Mouse (Mus musculus): Measurements from ENCODE around the gene Vps26a. TPM values are rescaled to one million over a fixed set of nuclear protein-coding genes. Genes with fewer than 3 reads are reported as not detected.

The Vps26a gene
- polyA plus RNA-seq, 1 experiment: 5.6 TPM

DNA sequence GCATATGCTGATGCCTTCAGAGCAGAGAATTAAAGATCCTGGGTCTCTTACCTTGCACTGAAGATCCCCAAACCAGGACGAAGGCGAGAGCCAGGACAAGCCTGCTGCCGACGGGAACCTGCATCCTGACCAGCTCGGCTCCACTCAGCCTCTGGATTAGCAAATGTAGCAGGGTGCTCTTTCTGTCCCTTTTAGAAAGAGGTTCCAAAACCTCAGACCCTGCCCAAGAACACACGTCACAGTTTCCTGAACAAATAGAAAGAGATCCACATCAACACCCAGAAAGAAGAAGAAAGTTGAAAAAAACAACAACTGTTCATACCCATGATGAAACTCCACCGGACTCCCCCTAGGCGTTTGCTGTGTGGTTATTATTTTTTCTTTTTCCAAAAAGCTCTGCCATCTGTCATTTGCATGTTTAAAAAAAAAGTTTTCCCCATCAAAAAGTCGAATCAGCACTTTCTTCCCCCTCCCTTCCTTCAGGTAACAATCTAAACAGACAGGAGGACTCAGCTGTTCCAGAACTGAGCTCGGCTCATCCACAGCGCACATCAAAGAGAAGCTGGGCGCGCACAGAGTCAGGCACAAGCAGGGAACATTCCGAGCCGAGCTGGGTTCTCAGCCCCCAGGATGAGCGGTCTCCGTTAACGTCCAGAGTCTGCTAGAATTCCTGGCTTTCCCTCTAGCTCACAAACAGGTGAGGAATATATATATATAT lies 21.1 kb upstream of the Vps26a start:
- WGBS: under 1% methylated on average over 18 of the region's 18 CpGs
- H3K27me3 ChIP-seq (ENCODE audit: control insufficient read depth, insufficient read depth, low read length): no peaks in the 10 kb centered on the region
- H3K36me3 ChIP-seq (ENCODE audit: control insufficient read depth, insufficient read depth, low read length): no peaks in the 10 kb centered on the region
- H3K4me3 ChIP-seq (ENCODE audit: extremely low read depth, insufficient read depth, insufficient read length): peak overlapping the region; percentile 86
- no peak for TF ChIP-seq CTCF (IDR thresholded peaks at IDR 0.05; ENCODE audit: extremely low read depth, insufficient read depth, insufficient read length, insufficient replicate concordance)
- TF ChIP-seq POLR2A (IDR thresholded peaks at IDR 0.05; ENCODE audit: low read depth, low read length): peak; percentile 97
- H3K4me1 ChIP-seq (ENCODE audit: control insufficient read depth, insufficient read depth, insufficient read length): peaks cover 14% of the 10 kb centered on the region
- peak overlapping the region; percentile 97 for H3K27ac ChIP-seq (ENCODE audit: insufficient read depth, low read length)
- DNase-seq (ENCODE audit: low read depth in 1 of 2, low spot score in 2 of 2): peak; percentile 72 to 84

DNA sequence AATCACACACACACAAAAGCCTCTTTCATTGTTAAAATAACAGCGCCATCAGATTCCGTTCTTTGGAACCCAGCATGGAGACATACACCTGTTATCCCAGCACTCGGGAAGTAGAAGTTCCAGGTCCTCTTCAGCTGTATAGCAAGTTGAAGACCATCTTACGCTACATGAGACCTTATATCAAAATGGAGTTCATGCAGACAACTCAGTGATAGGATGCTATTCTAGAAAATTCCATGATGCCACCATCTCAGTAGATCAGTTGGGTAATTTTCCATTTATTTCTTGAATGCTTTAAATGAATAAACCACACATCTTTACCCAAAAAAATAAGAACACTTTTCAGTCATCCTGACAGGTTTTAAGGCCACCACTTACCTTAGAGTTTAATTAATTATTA lies 20.5 kb upstream of the Vps26a start:
- Histone ChIP-seq H3K4me3 (ENCODE audit: extremely low read depth, insufficient read depth, insufficient read length) (peak overlapping the region; percentile 86), H3K27me3 (ENCODE audit: control insufficient read depth, insufficient read depth, low read length) (no peaks in the 10 kb centered on the region), H3K27ac (ENCODE audit: insufficient read depth, low read length) (peak overlapping the region; percentile 97), H3K4me1 (ENCODE audit: control insufficient read depth, insufficient read depth, insufficient read length) (peaks cover 15% of the 10 kb centered on the region), H3K36me3 (ENCODE audit: control insufficient read depth, insufficient read depth, low read length) (no peaks in the 10 kb centered on the region)
- DNase-seq (ENCODE audit: low read depth in 1 of 2, low spot score in 2 of 2): no peak
- WGBS: 10% methylated on average over 4 of the region's 4 CpGs
- TF ChIP-seq CTCF (IDR thresholded peaks at IDR 0.05; ENCODE audit: extremely low read depth, insufficient read depth, insufficient read length, insufficient replicate concordance): no peak
- TF ChIP-seq POLR2A (IDR thresholded peaks at IDR 0.05; ENCODE audit: low read depth, low read length): no peak

DNA sequence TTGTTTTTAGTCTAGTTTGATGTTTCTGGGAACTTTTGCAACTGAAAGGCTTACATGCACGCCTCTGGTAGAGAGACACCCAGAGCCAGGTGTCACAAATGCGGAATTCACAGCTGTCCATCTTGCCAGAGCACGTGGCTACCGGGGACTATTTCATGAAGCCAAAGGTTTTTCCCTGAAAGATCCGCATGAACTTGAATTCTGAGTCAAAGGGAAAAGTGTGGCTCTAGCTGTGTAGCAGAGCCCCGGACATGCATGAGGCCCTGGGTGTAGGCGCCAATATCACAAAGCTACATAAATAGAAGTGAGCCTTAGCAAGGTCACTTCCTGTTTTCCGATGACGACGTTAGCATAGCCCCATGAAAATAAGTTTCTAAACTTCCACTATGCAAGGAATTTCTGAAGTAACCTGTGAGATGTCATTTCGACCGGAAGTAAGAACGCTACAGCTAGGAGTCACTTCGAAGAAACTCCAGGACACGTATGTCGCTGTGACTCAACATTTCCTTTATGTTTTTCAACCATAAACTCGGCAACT lies 19.5 kb upstream of the Vps26a start:
- Histone ChIP-seq H3K27me3 (ENCODE audit: control insufficient read depth, insufficient read depth, low read length) (no peaks in the 10 kb centered on the region), H3K4me1 (ENCODE audit: control insufficient read depth, insufficient read depth, insufficient read length) (peaks cover 16% of the 10 kb centered on the region), H3K4me3 (ENCODE audit: extremely low read depth, insufficient read depth, insufficient read length) (peak overlapping the region; percentile 57), H3K36me3 (ENCODE audit: control insufficient read depth, insufficient read depth, low read length) (no peaks in the 10 kb centered on the region), H3K27ac (ENCODE audit: insufficient read depth, low read length) (peak overlapping the region; percentile 92)
- WGBS: 2% methylated on average over 17 of the region's 17 CpGs
- TF ChIP-seq POLR2A (IDR thresholded peaks at IDR 0.05; ENCODE audit: low read depth, low read length) (peak; percentile 72), CTCF (IDR thresholded peaks at IDR 0.05; ENCODE audit: extremely low read depth, insufficient read depth, insufficient read length, insufficient replicate concordance) (no peak)
- DNase-seq (ENCODE audit: low read depth in 1 of 2, low spot score in 2 of 2): peak; percentile 63 to 86

DNA sequence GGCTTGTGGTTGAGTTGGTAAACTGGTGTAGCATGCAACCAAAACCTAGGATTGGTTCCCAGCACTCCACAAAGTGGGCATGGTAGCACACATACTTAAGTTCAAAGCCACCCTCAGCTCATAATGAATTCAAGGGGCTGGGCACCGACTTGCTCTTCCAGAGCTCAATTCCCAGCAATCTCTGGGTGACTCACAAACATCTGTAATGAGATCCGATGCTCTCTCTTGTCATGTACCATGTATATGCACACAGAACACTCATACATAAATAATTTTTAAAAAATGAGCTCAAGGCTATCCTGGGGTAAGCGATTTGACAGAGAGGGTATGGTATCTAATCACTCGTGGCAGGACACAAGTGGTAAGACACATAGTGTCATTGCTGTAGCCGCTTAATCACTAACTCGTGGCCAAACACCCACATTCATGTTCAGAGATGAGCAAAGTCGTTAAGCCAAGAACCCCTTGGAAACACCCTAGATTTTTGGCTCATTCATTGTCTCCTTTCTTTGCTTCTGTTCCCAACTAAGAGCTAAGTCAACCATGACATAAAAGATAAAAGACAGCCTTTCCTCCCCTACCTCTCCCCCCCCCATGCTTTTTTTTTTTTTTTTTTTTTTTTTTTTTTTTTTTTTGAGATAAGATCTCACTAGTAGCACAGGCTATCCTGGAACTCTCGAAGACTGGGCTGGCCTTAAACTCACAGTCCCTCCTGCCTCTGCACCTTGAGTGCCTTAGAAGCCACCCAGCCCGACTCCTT lies 18.8 kb upstream of the Vps26a start:
- Histone ChIP-seq H3K36me3 (ENCODE audit: control insufficient read depth, insufficient read depth, low read length) (no peaks in the 10 kb centered on the region), H3K27ac (ENCODE audit: insufficient read depth, low read length) (peak overlapping the region; percentile 92), H3K4me3 (ENCODE audit: extremely low read depth, insufficient read depth, insufficient read length) (peak overlapping the region; percentile 57), H3K4me1 (ENCODE audit: control insufficient read depth, insufficient read depth, insufficient read length) (peaks cover 17% of the 10 kb centered on the region), H3K27me3 (ENCODE audit: control insufficient read depth, insufficient read depth, low read length) (no peaks in the 10 kb centered on the region)
- TF ChIP-seq POLR2A (IDR thresholded peaks at IDR 0.05; ENCODE audit: low read depth, low read length) (no peak), CTCF (IDR thresholded peaks at IDR 0.05; ENCODE audit: extremely low read depth, insufficient read depth, insufficient read length, insufficient replicate concordance) (no peak)
- 24% methylated on average over 9 of the region's 9 CpGs for WGBS
- DNase-seq (ENCODE audit: low read depth in 1 of 2, low spot score in 2 of 2): no peak

DNA sequence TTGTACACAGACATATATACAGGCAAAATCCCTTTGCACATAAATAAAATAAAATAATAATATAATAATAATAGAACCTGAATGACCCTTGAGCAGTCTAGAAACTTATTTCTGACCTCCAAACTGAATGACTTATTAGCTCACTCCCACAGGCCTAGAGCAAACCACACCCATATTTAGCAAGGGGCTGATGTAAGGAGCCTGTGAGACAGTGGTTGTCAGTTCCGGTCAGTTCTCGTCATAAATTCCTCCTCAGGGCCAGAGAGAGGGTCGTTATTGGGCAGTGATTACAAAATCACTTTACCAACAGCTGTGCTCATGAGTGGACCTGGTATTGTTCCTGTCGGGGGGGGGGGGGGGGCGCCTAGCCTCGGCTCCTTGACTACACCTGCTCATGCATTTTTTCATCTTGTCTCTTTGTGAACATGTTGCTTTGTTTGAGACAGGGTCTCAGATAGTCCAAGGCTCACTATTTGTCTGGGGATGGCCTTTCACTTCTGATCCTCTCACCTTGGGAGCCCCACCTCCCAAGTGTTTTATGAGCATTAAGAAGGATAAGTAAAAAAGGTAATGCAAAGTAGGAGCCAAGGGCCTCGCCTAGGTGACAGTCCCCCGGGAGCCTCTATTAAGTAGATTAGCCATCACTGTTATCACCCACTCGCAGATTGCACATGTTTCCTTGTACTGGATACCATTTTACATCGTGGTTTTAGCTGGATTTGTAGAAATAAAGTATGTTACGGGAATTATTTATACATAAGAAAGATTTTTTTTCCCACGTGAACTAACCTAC lies 17.4 kb upstream of the Vps26a start:
- peaks cover 3% of the 10 kb centered on the region; the same call in 1 of the 2 replicates for H3K36me3 ChIP-seq (ENCODE audit: control insufficient read depth, insufficient read depth, low read length)
- no peak for TF ChIP-seq CTCF (IDR thresholded peaks at IDR 0.05; ENCODE audit: extremely low read depth, insufficient read depth, insufficient read length, insufficient replicate concordance)
- no peak for TF ChIP-seq POLR2A (IDR thresholded peaks at IDR 0.05; ENCODE audit: low read depth, low read length)
- WGBS: 25% methylated on average over 12 of the region's 12 CpGs
- peak overlapping the region; percentile 92 for H3K27ac ChIP-seq (ENCODE audit: insufficient read depth, low read length)
- H3K27me3 ChIP-seq (ENCODE audit: control insufficient read depth, insufficient read depth, low read length): no peaks in the 10 kb centered on the region
- H3K4me3 ChIP-seq (ENCODE audit: extremely low read depth, insufficient read depth, insufficient read length): peak overlapping the region; percentile 24
- DNase-seq (ENCODE audit: low read depth in 1 of 2, low spot score in 2 of 2): no peak
- H3K4me1 ChIP-seq (ENCODE audit: control insufficient read depth, insufficient read depth, insufficient read length): peaks cover 17% of the 10 kb centered on the region

DNA sequence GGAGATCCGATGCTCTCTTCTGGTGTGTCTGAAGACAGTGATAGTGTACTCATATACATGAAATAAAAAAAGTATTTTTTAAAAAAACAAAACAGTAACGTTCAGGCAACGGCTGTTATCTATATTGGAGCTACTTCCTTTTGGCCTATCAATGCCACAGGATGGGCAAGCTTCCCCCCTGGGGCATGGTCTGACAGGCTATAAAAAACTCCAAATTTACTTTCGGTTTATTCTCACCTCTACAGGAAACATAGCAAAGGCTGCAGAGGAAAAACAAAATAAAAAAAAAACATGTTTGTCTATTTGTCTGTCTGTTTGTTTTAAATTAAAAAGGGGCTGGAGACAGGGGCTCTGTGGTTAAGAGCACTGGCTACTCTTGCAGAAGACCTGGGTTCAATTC lies 16.7 kb upstream of the Vps26a start:
- Histone ChIP-seq H3K27ac (ENCODE audit: insufficient read depth, low read length) (peak overlapping the region; percentile 78), H3K4me3 (ENCODE audit: extremely low read depth, insufficient read depth, insufficient read length) (0 out of 2 replicates have a peak overlapping the region, but pooled peaks have one; percentile 13), H3K27me3 (ENCODE audit: control insufficient read depth, insufficient read depth, low read length) (no peaks in the 10 kb centered on the region), H3K36me3 (ENCODE audit: control insufficient read depth, insufficient read depth, low read length) (peaks cover 6% of the 10 kb centered on the region), H3K4me1 (ENCODE audit: control insufficient read depth, insufficient read depth, insufficient read length) (peaks cover 12% of the 10 kb centered on the region; the same call in 1 of the 2 replicates)
- TF ChIP-seq POLR2A (IDR thresholded peaks at IDR 0.05; ENCODE audit: low read depth, low read length) (no peak), CTCF (IDR thresholded peaks at IDR 0.05; ENCODE audit: extremely low read depth, insufficient read depth, insufficient read length, insufficient replicate concordance) (no peak)
- 5% methylated on average over 4 of the region's 4 CpGs for WGBS
- peak in 1 of 2 experiments; percentile 40 for DNase-seq (ENCODE audit: low read depth in 1 of 2, low spot score in 2 of 2)

All from spleen, adult 2 months (tissue).